Mouse (Mus musculus): ENCODE measurements at regions not wholly inside any gene's neighbourhood (a gene's known extent, or its start where the extent isn't known, plus 50 kb on each side); places are given as distances from the start of the nearest gene placed in this dataset.
A peak's percentile ranks its signal among the peaks of the same experiment; 100 is the strongest.

- no peak for DNase-seq
Measured at GRCm38 (mm10) chr1:14513662-14514061, 1579.5 kb downstream of the 4930444P10Rik start.

GRCm38 (mm10) chr1:14512481-14513285 lies 1580.4 kb downstream of the 4930444P10Rik start:
- no peak for DNase-seq

- DNase-seq: no peak
Measured at GRCm38 (mm10) chr1:14506831-14507690, 1586.1 kb downstream of the 4930444P10Rik start.

GRCm38 (mm10) chr1:14506201-14506830 lies 1586.8 kb downstream of the 4930444P10Rik start:
- DNase-seq: no peak

- DNase-seq: no peak
Measured at GRCm38 (mm10) chr1:14505741-14506140, 1587.4 kb downstream of the 4930444P10Rik start.

- DNase-seq: no peak
Measured at GRCm38 (mm10) chr1:14504767-14505343, 1588.3 kb downstream of the 4930444P10Rik start.

GRCm38 (mm10) chr1:14503881-14504742 lies 1589.0 kb downstream of the 4930444P10Rik start:
- DNase-seq: no peak

- no peak for DNase-seq
Measured at GRCm38 (mm10) chr1:14503193-14503800, 1589.8 kb downstream of the 4930444P10Rik start.

- no peak for DNase-seq
Measured at GRCm38 (mm10) chr1:14499105-14499504, 1594.0 kb downstream of the 4930444P10Rik start.

- no peak for DNase-seq
Measured at GRCm38 (mm10) chr1:14490026-14490425, 1603.1 kb downstream of the 4930444P10Rik start.

GRCm38 (mm10) chr1:14487708-14488127 lies 1605.4 kb downstream of the 4930444P10Rik start:
- no peak for DNase-seq

GRCm38 (mm10) chr1:14485746-14486145 lies 1607.4 kb downstream of the 4930444P10Rik start:
- DNase-seq: no peak

- peak; percentile 49 for DNase-seq
Measured at GRCm38 (mm10) chr1:14484121-14484916, 1608.8 kb downstream of the 4930444P10Rik start.

- no peak for DNase-seq
Measured at GRCm38 (mm10) chr1:14472294-14472693, 1620.8 kb downstream of the 4930444P10Rik start.

- DNase-seq: no peak
Measured at GRCm38 (mm10) chr1:14471551-14471950, 1621.6 kb downstream of the 4930444P10Rik start.

- no peak for DNase-seq
Measured at GRCm38 (mm10) chr1:14464788-14465482, 1628.2 kb downstream of the 4930444P10Rik start.

- no peak for DNase-seq
Measured at GRCm38 (mm10) chr1:14462496-14462895, 1630.6 kb downstream of the 4930444P10Rik start.

GRCm38 (mm10) chr1:14460811-14461210 lies 1632.3 kb downstream of the 4930444P10Rik start:
- DNase-seq: no peak

- no peak for DNase-seq
Measured at GRCm38 (mm10) chr1:14429326-14429725, 1663.8 kb downstream of the 4930444P10Rik start.

- DNase-seq: no peak
Measured at GRCm38 (mm10) chr1:14421030-14421429, 1672.1 kb downstream of the 4930444P10Rik start.
